Mouse (Mus musculus) CD4-positive helper T cell, adult 2 months (primary cell): Measurements from ENCODE around the gene Hic2.

Source experiments
- DNase-seq: peaks from one replicate; pipeline ENCODE4 v3.0.0-alpha.2; 2012; ENCODE audit warnings: low read depth, missing footprints, low spot score

Hic2 gene

DNA sequence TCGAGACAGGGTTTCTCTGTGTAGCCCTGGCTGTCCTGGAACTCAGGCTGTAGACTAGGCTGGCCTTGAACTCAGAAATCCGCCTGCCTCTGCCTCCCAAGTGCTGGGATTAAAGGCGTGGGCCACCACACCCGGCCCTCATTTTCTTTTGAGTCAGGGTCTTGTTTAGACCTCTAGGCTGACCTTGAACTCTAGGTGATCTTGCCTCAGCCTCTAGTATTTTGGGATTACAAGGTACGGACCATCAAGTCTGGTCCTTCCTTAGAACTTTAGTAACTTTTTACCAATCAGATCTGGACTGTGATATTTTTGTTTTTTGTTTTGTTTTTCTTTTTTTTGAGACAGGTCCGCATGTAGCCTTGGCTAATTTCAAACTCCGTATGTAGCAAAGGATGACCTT is 42.3 kb downstream of the Hic2 start, which contains the start of gene Tmem191c:
TSS of gene Tmem191c (plus strand) at position 357 of the 400 bp plus-strand sequence.
- no peak for DNase-seq

DNA sequence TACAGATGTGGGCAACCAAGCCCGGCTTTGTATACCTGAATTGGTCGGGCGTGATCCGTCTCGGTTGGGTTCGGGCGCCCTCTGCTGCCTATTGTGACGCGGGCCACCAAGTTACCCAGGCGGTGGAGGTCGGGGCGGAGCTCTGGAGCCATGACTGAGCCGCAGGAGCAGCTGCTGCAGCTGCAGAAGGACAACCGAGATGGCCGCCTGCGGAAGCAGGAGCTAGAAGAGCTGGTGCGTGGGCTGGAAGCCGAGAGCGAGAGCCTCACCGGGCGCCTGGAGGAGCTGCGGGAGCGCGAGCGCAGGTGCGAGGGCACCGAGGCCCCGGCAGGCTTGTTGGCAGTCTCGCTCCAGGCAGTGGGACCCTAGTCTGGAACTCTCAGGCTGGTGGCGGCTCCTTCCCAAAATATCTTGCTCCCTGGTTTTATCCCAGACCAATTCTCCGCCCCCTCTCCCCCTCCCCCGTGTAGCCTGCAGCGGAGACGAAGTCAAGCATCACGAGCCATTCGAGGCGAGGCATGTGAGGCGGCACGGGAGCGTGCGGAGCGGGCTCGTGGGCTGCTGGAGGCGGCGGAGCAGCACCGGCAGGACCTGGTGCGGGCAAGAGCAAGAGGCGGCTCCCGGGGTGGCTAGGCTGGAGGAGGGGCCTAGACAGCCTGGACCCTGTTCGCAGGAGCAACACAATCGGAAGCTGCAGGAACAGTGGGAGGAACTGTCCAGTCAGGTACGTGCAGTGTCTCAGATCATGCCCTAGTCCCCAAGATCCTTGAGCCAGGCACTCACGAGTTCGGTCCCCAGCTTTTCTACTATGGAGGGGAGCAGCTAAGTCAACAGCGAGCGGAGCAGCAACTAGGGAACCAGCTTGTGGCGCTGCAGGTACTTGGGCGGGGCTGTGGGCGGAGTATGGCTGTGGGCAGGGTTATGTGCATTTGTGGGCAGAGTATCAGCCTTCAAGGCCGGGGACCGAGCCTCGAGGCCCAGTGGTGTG is 43.1 kb downstream of the Hic2 start:
- DNase-seq, result peak; percentile 93

DNA sequence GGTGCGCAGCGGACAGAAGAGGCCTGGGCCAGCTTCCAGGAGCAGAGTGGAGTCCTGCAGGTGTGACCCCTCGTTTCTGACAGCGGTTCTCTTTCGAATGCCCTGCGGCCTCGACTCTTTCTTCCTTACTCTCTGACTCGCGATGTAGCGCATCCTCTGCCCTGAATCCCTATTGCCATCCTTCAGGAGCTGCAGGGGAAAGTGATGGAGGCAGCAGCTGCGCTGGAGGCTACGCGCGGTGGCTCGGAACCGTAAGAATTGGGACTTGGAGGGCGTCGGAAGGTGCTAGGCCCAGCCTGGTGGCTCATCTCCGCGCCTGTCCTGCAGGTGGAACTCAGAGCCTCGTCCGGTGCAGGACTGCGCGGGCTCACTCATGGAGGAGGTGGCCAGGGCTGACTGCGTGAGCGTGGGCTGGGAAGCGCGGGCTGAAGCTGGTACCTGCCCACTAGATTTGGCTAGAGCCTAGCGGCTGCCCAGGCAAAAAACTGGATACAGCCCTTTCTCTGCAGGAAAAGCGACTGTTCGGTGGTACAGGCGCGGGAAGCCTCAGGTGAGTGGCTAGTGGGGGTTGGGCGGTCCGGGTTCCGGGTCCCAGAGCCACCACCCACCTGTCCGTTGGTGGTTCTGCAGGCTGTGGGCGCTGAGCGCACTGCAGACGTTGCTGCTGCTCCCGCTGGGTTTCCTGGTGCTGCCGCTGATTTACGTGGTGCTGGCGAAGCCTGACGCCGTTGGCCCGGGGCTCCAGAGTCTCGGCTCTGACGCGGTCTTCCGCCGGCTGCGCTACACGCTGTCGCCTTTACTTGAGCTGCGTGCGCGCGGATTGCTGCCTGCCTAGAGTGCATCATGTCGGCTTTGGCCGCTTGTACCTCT is 44.2 kb downstream of the Hic2 start:
- peak; percentile 84 for DNase-seq

DNA sequence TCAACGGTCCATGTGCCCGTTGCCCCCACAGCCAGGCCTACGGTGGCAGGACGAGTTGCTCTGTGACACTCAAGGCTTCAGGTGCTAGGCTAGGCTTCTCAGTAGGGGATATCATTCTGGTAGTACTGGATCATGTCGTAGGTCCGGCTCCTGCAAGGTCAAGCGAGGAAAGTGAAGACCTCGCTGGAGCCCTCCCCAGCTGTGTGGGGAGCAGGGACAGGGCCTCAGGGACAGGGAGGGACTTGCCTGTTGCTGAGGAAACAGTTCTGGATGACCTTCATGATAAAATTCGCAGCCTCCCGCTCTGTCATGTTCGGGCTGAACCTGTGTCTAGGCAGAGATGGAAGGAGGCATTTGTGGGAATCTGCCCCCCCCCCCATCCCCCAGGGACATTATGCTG is 47.1 kb downstream of the Hic2 start:
- DNase-seq, result no peak

DNA sequence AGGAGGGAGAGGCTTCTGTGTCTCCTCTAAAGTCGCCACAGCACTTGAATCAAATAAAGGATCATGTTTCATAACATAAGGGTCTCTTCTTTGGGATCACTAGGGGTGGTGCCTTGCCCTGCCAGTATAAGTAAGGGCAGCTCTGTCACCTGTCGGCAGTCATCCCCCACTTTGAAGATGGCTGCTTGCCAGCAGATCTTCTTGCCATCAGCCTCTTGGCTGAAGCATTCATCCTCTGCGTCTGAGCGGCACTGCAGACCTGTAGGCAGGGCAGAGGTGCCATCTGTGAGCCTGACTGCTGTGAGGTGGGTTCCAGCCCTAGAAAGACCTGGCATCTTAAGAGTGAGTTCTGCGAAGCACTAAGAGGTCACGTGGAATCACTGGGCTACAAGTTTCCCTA is 49.8 kb downstream of the Hic2 start:
- no peak for DNase-seq

DNA sequence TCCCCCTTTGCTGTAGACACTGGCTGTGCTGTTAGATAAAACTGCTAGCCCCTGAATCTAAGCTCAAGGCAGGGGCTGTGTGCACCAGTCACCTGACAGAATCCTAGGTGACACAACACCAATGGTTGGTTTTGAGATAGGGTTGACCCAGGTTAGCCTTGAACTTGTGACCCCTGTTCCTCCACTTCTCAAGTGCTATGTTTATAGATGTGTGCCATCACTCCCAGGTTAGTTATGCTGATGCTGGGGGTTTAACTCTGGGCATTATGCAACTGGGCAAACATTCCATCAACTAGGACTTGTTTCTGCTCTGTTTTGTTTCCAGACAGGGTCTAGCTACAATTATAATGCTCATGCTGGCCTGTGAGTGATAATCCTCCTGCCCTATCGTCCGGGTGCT is 53.7 kb downstream of the Hic2 start:
- no peak for DNase-seq

DNA sequence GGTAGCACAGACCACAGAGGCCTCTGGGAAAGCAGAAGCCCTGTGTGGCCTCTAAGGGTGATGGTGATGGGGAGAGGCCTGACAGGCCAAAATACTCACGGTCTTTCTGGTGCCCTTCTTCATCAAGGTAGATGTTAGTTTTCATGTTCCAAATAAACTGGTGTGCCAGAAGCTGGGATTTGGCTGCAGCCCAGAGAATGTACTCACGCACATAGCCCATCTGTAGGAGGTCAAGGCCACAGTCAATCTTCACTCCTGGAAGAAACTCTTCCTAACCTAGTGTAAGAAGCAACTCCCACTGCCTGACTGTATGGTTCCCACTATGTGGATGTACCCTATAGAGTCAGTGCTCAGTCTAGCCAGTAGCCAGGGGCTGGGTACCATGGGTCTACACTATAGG is 57.6 kb downstream of the Hic2 start:
- no peak for DNase-seq

DNA sequence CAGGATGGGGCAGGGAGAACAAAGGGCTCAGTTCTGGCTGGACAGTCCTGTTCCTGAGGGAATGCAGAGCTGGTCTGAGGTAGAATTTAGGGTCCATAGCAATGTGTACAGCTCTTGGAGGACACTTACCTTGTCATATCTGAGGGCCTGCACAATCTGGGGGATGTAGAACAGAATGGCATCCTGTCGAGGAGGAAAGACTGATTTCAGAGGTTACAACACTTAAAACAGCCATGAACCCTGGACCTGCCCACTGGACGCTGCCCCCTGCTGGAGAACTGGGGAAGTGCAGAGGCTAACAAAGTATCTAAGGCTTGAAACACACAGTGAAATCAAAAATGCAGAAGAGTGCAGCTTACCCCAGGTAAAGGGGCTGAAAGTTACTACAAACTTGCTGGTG is 59.4 kb downstream of the Hic2 start:
- peak; percentile 73 for DNase-seq

DNA sequence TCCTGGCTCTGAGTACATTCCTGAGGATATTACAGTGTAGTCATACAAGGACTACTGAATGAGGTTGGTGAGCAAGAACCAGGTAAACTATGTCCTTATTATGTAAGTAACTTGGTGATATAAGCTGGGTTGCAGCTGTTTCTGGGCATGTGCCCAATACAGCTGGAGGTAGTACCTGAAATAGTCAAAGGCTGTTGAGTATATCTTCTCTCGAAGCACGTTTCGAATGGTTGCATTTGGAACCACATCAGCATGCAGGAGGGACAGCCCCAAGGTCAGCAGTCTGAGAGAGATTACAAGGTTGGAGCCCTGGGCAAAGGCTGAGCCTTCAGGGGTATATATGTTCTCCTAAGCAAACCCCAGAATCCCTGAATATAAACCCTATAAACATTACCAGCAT is 67.4 kb downstream of the Hic2 start:
- no peak for DNase-seq

DNA sequence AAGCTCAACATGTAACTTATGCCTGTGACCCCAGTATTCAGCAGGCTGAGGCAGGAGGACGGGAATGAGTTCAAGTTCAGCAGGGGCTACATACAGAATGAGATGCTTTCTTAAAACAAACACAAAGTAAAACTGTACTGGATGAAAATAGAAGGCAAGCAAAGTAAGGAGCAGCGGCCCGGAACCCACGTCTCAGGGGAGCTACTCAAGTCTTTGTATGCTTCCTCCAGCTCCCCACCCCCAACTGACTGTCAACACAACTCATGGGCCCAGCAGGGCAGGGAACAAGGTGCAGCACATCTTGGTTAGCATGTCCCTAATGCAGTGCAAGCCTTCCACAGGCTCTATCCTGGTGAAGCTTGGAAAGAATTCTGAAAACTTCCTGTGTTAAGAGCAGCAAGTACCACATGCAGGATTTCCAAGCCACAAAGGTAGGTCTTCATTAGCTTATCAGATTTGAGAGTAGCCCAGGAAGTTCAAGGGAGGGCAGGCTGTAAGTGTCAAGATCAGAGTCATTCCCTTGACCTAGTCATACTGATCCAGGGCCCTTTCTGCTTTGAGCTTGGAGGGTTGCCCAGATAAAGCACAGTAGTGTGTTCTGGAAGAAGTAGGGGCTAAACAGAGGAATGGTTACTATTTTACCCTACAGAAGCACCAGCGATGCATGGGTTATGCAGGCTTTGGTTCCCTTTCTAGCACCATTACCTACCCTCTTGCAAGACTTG is 70.3 kb downstream of the Hic2 start:
- DNase-seq, result no peak

DNA sequence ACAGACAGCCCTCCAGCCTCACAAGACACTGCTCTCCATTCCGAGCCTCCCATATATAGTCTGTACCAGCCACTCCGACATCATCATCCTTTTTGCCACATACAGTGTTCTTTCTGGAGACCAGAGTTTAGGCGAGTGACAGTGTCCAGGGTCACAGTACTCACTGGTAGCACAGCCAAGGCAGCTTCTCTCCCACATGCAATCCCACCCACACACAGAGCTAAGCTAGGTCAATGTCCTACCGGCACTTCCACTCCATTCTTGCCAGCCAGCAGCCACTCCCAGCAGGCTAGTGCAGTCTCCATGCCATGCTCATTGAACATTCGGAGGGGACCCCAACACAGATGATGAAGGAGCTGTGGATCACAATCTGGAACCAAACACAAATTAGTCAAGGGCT is 74.1 kb downstream of the Hic2 start:
- no peak for DNase-seq

DNA sequence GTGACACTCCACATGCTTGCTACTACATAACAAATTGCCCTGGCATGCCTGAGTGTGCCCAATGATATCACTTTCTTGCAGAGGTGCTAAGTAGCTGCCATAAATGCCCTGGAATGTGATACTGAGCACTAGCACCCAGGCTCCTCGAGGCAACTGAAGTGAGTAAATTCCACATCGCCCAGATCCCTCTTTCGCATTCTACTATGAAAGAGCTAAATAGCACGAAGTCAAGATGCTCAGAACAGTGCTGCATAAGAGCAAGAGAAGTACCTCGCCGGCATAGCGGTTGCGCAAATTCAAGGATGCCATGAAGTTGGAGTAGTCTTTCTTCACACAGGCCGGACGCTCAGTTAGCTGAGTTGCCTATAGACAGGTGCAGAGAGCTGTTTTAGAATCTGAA is 75.7 kb downstream of the Hic2 start:
- DNase-seq, result no peak

DNA sequence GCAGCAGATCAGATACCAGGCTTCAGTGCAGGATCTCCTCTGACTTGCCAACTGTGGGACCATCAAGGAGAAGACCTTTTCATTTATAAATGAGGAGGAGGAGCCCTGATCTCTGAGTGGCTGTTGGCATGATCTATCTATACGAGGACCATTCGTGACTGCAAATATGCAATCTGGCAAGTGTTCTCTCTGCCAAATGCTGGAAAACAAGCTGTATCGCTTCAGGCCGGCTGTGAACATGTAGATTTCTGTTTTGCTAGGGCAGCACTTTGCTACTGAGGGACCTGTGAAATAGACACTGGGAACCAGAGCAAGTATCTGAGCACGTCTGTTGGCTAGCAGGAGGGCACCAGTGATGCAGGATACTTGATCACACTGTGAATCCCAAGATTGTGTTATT is 79.2 kb downstream of the Hic2 start:
- DNase-seq, result no peak
